Mouse (Mus musculus) spleen, embryonic (tissue): ENCODE results near the gene Bloc1s1.

Source experiments
- CTCF ChIA-PET: fragments of 350-600 bp; sonication (Branson Sonifier 250); formaldehyde crosslinking; loops from one replicate; lab custom pipeline; 2022; lab: Charles Lee

Bloc1s1 gene

DNA sequence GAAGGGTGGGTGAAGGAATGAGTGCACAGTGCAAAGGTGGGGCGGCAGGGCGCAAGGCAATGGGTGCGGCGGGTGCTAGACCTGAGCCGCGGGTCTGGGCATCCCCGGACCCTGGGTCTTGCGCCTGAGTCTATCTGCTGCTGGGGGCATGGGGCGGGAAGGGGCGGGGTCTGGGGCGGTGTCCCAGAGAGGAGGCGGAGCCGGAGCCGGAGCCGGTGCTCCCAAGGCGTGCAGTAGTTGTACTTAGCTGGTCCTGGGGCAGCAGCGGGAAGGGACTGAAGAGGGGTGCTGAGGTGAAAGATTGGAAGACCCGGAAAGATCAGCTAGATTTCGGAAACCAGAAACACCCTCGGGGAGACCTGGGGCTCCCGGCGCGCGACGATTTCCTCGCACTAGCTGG lies 9.7 kb upstream of the Bloc1s1 start, which contains the start of gene Itga7:
Gene Itga7 (plus strand): TSS at position 245 of the 400 bp plus-strand sequence.
- CTCF ChIA-PET, result no interaction called here

DNA sequence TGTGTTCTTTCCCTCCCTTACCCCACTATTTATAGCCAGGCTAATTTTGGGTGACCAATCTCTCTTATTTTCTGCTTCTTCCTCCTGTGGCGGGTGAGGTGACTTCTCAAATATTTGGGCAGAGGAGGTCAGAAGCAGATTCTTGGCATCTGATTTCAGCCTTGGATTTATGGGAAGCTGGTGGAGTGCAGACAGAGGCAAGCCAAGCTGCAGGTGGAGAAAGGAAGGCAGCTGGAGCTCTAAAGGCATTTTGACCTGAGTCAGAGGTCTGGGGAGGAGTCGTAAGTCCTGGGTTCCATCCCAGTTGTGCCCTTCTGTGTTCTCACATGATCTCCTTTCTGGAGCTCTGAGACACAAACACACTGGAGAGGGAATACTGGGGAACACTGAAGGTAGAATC lies 7.6 kb upstream of the Bloc1s1 start:
- CTCF ChIA-PET, result no interaction called here

DNA sequence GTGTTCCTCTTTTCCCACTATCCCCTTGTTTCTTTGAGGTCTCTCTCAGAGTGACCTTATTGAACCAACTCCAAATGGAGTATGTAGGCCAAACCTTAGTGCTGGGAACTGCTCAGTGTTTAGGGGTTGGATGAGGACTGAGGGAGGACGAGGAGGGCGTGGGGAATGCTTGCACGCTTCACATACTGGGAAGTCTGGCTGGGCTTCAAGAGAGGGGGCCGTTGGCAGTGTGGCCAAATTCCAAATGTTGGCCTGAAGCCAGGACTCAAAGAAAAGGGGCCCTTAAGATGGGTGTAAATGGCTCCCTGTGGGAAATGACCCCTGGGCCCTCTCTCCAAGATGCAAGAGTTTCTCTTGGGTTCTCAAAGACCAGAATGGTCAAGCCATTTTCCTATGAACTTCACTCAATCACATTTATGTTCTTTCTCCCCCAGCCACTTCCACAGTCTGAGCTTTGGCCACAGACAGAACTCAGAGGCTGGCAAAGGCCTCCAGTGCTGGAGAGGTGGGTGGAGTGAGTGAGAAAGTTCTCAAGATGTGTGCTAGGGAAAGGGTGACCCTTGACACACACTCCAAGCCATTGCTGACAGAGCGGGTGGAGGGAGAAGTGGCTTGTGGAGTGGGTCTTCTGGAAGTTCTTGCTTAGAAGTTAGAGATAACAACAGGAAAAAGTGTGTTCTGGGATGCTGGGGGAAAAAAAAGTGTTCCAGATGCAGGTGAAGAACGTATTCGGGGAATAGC lies 6.0 kb upstream of the Bloc1s1 start:
- CTCF ChIA-PET, result no interaction called here

DNA sequence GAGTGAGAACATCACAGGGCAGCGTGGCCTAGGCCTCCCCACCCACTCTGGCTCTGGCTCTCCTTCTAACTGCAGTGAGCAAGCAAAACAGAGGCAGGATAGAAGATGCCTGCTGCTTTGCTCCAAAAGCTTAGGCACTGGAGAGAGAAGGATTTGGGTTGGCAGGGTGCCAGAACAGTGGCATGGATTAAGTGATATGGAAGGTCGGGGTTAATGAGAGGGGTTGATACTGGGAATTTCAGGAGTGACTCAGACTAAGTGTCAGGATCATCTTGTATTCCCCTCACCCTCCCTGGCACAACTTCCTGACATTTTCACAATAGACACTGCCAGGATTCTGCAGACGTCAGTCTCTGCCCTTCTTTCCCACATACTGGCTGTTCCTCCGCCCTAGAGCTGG lies 4.5 kb upstream of the Bloc1s1 start:
- CTCF ChIA-PET, result no interaction called here

DNA sequence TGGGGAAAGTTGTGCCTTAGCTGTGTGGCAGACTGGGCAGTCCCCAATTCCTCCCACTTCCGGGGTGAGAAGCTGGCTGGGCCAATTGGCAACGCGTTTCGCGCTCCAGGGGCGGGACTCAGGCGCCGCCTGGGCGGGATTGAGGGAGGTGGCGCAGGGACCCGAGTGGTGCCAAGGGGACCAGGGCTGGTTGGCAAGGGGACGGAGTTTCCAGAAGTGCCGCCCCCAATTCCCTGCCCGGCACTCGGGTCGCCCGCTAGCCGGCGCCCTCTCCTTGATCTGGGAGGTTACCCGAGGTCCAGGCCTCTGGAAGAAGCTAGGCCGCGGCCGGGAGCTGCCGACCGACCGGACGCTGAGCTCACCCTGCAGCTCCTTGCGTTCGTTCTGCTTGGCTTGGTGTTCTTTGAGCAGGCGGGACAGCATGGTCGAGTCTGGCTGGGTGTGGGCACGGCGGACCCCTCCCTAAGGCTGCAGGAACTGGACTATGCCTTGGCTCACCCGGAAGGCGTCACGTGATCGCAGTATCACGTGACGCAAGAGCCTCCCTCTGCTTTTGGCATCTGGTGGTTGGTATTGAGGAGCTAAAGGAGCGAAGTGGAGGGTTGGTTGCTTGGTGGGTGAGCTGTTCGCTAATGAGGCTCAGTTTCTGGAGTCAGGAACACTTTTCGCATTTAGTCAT lies 683 bp downstream of the Bloc1s1 start:
- CTCF ChIA-PET, result no interaction called here

DNA sequence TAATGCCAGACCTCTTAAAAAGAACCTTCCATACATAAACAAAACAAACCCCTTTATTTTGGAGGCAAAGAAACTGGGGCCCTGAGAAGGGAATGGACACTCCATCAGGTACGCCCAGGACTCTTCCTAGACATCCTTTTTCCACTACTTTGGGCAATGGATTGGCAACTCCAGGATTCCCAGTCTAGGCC lies 1.1 kb downstream of the Bloc1s1 start, which contains the start of gene Rdh5:
Gene Rdh5 (minus strand): TSS at position 67 of the 191 bp plus-strand sequence.
- CTCF ChIA-PET, result no interaction called here

DNA sequence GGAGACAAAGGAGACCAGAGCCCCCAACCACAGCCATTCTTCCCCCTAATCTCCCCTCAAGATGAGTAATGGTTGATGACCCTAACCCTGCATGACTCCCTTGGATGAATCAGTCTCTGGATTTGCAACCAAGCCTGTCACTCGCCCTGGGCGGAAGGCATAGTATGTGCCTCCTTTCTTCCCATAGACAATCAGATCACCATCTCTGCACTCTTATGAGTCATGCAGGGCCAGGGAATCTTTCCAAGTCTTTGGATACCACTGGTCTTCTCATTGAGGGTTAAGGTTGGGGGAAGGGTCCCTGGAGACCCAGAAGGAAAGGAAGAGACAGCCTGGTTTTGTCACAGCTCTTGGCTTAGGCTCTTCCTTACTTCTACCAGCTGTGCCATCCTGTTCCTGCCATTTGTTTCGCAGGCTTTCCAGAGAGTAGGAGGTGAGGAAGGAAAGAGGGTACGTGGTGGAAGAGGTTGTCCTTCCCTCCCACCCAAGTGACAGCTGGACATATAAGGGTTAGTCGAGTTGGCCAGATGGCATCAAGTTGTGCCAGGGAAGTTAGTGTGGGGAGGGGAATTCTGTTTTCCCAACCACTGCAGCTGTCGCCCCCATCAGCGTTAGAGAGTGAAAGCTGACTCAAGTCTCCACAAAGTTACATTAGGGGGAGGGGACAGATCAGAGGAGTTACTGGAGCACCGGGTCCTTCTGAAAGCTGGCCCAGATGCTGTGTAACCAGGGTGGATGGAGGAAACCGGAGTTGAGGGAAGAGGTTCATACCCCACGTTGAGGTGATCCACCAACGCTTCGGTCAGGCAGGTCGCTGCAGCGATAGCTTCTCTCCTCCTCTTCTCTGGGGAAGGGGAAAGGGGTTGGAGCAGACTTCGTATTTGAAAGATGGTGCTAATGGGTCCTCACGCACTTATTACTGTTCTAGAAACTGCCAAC lies 1.7 kb downstream of the Bloc1s1 start:
- CTCF ChIA-PET, result interaction anchor here (0.7 kb wide), 1 partner anchor 59 kb away, joined by 4 read pairs; no protein-coding TSS in a partner anchor

DNA sequence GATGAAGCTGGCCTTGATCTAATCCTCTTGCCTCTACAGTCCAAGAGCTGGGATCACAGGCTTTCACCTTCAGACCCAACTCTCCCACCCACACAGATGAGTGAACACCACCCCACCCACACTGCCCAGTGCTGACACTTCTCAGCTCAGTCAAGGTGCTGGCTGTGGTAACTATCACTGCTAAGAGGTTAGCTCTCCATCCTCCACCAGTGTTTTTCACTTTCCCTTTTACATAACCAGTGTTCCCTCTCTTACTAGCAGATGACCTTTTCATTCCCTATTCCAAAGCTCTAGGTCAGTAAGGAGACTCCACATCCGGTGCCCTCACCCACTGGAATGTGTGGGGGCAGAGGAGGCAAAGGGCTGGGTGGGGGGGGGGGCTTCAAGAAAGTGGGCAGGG lies 2.6 kb downstream of the Bloc1s1 start:
- CTCF ChIA-PET, result interaction anchor here (0.7 kb wide), 1 partner anchor 58 kb away, joined by 4 read pairs; no protein-coding TSS in a partner anchor

DNA sequence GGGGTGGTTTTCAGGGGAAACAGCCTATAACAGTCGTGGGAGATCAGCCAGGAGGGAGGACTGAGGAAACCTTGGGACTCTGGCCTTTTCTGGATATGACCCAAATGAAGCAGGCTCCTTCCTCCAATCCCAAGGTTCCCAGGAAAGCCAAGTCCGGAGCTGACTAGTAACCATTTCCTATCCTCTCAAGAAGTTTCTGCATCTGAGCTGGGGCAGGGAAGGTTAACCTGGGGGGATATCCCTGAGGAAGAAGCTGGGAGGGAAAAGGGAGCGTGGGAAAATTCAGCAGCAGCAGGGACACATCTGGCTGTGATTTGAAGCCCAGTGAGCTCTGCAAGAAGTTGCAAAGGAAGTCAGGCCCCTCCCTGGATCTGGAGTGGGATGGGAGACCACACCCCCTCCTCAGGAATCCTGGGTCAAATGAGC lies 3.1 kb downstream of the Bloc1s1 start:
- CTCF ChIA-PET, result no interaction called here

DNA sequence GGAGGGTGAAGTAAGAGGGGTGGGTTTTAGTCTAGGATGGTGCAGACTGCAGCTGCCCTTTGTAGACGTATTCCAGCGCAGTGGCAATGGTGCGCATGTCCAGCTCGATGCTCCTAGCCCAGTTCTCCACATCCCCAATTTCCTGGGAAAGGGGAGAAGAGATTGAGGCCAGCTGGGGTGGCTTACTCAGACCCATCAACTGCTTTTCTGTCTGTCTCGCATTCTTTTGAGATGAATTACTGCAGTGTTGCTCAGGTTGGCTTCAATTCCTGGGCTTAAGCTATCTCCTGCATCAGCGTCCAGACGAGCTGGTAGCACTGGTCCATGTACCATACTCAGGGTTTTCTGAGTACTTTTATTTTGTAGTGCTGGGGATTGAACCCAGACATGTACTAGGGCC lies 3.9 kb downstream of the Bloc1s1 start:
- CTCF ChIA-PET, result no interaction called here

DNA sequence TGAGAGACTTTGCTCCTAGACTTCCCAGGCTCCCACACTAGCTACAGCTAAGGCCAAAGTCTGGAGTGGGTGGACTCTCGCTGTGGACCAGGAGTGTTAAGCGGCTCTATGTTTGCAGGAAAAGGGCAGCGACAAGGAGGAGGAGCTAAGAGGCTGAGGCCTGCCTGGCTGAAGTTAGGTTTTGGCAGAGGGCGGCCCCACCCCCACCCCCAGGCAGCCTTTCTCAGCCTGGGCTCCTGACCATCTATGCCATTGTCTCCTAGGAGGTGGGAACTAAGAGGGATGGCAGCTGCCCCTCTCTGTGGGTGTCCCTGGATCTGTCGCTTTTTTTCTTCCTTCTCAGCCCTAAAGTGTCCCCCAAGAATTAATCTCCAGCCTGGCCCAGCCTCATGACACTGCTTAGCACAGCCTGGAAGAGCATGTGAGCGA lies 4.6 kb downstream of the Bloc1s1 start:
- CTCF ChIA-PET, result interaction anchor here (0.6 kb wide), 1 partner anchor 76 kb away, joined by 3 read pairs; no protein-coding TSS in a partner anchor

DNA sequence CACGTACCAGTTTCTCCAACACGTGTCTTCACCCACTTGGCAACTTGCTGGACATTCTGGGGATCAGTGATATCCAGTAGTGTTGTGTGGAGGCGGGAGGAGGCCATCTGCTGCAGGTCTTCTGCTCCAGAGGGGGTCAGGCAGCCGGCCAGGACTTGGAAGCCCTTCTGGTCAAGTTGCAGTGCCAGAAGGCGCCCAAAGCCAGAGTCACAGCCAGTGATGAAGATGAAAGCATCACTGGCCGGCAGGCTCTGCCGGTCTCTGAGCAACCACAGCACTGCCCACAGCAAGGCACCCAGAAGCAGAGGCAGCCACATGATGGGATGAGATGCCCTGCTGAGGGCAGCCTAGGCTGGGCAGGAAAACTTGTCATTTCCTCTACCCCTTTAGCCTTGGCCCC lies 5.6 kb downstream of the Bloc1s1 start:
- CTCF ChIA-PET, result no interaction called here

DNA sequence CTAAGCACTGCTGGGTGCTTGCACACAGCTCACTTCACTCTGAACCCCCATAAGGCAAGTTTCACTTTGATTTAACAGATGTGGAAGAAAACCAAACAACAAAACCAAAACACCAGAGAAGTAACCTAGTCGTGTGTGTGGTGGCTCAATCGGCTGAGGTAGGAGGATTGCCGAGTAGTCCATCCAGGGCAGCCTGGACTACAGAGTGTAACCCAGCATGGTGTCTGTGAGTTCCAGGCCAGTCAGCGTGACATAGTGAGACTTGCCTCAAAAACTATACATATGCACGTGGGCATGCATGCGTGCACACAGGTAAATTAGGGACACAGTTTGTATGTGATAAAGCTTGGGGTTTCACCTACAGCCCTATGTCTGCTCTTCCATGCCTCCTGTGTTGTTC lies 6.4 kb downstream of the Bloc1s1 start:
- CTCF ChIA-PET, result no interaction called here

DNA sequence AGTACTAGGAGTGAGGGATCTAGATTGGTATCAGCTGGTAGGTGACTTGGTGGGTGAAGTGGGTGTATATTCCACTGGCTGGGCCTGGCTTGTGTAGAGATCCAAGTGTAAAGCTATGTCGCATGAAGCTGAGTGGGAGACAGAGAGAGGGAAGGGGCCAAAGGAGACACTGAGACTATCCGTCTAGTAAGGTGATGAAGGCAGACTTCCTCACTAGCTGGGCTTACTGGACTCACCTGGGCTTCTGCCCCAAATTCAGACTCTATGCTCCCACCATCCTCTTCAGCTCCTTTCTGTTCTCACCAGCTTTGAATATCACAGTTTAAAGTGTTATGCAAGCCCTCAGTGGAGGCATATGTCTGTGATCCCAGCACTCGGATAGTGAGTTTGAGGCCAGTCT lies 7.2 kb downstream of the Bloc1s1 start:
- CTCF ChIA-PET, result no interaction called here

DNA sequence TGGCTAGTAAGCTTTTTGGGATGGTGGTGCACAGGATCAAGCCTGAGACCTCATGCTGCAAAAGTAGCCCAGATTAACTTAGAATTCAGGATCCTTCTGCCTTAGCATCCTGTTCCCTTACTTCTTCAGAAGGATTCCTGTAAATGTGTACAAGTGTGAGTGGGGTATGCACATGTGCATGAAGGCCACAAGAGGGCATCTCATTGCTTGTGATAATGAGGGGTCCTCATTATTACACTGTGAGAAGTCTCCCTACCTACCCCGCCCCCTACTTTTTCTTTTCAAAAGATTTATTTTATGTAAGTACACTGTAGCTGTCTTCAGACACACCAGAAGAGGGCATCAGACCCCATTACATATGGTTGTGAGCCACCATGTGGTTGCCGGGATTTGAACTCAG lies 8.3 kb downstream of the Bloc1s1 start:
- CTCF ChIA-PET, result no interaction called here

DNA sequence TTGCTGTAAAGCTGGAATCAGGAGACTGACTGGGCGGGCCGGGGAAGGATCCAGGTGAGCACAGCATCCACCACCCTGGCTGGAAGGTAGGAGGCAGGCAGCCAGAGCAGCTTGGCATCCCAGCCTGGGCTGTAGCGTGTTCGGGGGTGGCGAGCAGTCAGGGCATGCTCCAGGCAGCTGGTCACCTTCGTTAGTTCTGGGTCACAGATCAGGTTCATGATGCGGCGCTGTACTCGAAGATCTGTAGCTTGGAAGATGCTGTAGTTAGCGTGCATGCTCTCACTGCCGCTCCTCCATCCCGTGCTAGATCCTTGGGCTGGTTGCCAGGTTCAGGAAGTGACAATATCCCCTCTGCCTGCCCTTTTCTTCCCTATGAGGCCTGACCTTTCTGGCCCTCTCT lies 10.1 kb downstream of the Bloc1s1 start:
- CTCF ChIA-PET, result no interaction called here

DNA sequence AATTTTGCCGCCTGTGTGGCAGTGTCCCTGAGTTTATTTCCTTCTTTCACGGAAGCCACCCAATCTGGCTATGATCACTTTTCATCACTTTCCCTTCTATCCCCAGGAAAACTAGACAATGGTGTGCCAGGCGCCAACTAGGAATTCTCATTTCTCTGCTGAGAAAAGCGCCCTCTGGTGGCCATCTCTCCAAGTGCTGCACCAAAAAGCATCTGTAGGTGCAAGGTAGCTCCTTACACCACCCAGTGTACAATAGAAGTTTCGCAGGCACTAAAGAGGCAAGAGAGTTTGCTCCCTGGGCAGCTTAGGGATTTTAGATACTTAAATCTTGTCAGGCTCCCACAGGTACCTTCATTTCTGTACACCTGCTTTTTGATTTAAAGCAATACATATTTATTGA lies 10.6 kb downstream of the Bloc1s1 start:
- CTCF ChIA-PET, result no interaction called here

DNA sequence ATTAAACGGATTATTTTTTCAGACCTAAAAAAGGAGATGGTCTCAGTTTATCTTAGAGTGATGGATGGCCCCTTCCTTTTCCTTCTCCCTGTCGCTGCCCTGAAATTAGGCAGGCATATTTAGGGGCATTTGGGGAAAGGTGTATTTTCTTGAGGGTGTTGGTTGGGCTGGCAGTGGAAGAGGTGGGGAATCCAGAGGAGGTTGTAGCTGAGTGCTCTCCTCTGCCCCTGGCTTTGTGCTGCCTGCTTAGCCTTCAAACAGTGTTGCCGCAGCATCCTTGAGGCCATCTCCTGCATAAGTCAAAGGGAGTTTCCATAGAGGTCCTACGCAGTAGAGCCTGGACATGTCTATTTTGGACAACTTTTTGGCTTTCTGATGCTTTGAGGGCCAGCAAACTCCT lies 11.0 kb downstream of the Bloc1s1 start:
- CTCF ChIA-PET, result no interaction called here

DNA sequence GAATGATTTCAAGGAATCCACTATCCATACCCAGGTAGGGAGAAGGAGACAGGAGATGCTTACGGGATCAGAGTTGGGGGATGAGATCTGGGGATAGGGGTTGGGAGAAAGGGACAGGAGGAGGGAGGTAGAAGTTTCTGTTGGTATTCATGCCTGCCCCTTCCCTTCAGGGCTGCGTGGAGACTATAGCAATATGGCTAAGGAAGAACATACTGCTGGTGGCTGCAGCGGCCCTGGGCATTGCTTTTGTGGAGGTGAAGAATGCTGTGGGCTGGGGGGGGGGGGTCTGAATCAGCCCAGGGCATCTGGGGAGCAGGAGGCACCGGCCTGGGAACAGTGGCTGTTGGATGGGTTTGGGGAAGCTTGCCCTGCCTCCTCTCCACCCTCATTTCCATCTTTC lies 11.6 kb downstream of the Bloc1s1 start:
- CTCF ChIA-PET, result interaction anchor here (0.7 kb wide), 1 partner anchor 1872 kb away, joined by 5 read pairs; no protein-coding TSS in a partner anchor

DNA sequence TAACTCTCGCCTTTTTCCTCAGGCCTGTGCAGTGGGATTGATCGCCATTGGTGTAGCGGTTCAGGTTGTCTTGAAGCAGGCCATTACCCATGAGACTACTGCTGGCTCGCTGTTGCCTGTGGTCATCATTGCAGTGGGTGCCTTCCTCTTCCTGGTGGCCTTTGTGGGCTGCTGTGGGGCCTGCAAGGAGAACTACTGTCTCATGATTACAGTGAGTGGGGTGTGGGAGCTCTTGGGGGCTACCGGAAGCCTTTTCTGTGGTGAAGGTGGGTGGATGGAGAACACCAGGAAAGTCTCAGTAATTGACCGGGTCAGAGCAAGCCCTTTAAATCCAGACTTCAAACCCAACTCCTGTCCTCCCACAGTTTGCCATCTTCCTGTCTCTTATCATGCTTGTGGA lies 12.4 kb downstream of the Bloc1s1 start:
- CTCF ChIA-PET, result interaction anchor here (0.7 kb wide), 2 partner anchors 1135 to 1871 kb away, joined by 5 to 9 read pairs; partner anchors contain the start of gene Rdh9

DNA sequence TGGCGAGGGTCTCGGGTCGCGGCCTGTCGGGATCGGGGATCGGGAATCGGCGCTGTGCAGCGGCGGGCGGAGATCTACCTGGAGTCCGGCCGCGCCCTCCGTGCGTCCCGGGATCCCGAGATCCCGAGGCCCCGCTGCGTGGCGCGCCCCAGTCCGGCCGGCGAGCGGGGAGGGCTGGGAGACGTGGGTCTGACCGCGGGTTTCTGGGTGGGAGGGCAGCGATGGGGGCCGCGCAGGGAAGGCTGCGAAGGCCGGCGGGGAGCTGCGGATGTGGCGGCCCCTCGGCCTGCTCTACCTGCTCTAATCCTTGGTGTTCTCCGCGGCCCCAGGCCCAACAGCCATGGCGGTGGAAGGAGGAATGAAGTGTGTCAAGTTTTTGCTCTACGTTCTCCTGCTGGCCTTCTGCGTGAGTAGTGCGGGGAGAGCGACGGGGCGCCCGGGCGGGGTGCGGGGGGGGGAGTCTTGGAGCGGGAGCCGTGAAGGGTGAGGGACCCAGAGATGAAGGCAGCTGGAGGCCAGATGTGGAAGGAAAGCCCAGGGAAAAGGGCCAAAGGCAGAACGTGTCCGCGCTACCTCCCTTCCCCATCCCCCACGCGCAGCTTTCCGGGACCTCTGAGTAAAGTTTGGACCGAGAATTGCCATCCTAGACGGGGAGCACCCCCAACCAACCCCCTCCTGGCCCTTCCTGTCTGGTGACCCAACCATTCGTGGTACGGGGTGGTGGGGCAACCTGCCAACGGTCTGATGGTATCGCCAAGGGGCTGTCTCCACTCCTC lies 13.6 kb downstream of the Bloc1s1 start:
- CTCF ChIA-PET, result no interaction called here
